Mouse (Mus musculus) left cerebral cortex, postnatal 4 days (tissue): ENCODE results near the gene Gm43552. TPM values are rescaled to one million over a fixed set of nuclear protein-coding genes. Genes with fewer than 3 reads are reported as not detected.
A peak's percentile ranks its signal among the peaks of the same experiment; 100 is the strongest.
"Not testable (repeated sequence)": the region's sequence is repeated elsewhere in the genome, so short reads cannot be mapped to it uniquely, and the experiment has no call there.

ENCODE experiments used
- DNase-seq: peaks from one replicate; pipeline ENCODE4 v3.0.0-alpha.2; 2022
- intact Hi-C: fragments of 180-260 bp; cut with DNase I; formaldehyde crosslinking; loops from one replicate; pipeline ENCODE4 v1.15.1; 2025
- total RNA-seq, 2 experiments: library from RNA; stranded (reverse); gene quantifications; 2 replicates each; pipeline ENCODE4 v1.2.3; 2021

The Gm43552 gene
- total RNA-seq, 2 experiments from 2014 or later = not detected

DNA sequence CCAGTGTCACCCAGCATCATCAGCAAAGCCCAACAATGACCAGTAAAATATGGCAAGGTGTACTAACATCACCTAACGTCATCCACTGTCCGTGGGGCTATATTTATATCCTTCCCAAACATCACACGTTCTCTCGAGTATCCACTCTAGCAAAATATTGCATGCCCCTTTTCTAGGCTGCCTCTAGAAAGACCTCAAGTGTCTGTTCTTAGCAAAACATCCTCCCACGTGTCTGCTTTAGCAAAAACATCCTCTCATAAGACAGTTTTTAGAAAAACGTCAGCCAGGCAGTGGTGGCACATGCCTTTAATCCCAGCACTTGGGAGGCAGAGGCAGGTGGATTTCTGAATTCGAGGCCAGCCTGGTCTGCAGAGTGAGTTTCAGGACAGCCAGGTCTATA is 7.6 kb upstream of the Gm43552 start:
- intact Hi-C loops = no loop called here
- DNase-seq = no peak

DNA sequence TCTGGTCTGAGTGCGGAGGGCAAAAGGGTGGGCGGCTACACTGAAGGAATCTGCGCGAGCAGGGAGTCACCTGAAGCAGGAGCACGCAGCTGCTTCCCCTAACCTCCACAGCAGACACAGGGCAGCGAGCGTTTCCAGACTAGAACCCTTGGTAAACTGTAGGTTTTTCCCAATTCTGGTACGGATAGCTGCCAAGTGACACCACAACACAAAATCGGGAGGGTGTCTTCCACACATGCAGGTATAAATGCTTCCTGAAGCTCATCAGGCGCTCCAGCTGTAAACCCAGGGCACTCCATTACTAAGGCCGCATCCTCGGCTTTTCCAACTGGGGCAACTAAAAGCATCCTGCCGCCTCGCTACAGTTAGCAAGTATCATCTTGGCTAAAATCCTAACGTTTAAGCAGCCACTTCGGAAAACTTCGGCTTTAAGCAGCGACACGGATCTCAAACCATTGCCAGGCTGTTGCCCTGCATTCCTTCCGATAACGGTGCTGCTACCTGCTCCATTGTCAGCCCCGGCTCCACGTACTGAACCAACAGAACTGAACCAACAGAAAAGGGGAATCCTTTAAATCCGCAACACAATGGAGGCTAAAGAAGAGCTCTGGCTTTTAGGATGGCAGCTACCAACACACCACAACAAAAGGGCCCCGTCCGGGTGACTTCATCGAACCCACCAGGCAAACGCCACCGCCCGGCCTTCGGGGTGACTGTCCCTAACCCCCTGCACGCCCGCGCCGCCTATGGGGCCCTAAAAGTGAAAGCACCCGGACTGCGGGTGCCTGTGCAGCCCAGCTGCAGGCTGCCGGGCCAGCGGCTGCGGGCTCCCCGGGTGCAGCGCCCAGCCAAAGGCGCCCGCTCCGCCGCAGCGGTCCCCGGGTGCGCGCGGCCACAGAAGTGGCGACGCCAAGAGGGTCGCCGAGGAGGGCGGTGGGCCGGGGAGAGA is 592 bp downstream of the Gm43552 start:
- DNase-seq = peak; percentile 67
- intact Hi-C loops = loop anchor here (5.0 kb wide), 1 partner anchor 45 kb away; the partner anchor contains the start of genes Smim14 and Ube2k

DNA sequence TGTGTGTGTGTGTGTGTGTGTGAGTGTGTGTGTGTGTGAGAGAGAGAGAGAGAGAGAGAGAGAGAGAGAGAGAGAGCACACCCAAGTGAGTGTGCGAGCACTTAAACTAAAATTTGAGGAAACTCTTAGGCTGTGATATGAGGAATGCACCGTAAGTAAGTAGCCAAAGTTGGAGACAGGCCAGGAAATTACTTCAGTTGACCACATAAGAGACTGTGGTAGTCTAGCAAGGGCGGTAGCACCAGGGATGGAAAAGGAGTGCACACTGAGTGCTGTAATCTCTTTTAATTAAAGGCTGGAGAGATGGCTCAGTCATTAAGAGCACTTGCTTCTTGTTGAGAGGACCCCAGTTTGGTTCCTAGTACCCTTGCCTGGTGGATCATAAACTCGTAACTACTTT is 2.8 kb downstream of the Gm43552 start:
- DNase-seq = no peak
- intact Hi-C loops = loop anchor here (5.0 kb wide), 1 partner anchor 47 kb away; the partner anchor contains the start of genes Smim14 and Ube2k

DNA sequence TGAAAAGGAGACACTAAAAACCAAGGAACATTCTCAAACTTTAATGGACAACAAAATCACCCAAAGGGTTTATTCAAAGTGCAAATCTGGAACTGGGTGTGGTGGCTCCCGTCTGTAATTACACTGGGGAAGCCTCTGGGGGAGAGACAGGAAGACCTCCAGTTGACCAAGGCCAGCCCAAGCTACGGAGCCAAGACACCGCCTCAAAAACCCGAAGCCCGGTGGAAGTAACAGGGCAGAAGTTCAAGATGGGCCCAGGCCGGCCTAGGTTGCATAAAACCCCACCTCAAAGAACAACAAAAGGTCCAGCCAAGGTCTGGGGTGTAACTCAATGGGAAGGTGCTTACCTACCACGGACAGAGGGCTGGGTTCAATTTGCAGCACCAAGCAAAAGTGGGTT is 3.9 kb downstream of the Gm43552 start:
- no peak for DNase-seq
- intact Hi-C loops = no loop called here

DNA sequence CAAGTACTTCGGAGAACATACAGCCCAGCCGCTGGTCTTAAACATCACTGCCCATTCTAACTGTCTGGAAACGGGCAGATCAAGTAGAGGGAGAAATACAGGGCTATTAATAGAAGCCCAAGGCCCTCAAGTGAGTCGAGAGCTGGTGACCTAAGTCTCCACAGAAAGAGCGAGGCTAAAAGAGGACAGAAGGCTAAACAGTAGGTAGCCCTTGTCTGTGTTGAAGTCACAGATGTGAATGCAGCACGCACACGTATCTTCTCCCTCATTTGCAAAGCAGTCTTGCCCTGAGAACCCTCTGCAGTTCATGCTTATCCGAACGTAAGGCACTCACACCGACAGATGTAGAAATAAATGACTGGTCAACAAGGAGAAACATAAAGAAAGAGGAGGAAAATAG is 5.3 kb downstream of the Gm43552 start:
- no peak for DNase-seq
- intact Hi-C loops = no loop called here

DNA sequence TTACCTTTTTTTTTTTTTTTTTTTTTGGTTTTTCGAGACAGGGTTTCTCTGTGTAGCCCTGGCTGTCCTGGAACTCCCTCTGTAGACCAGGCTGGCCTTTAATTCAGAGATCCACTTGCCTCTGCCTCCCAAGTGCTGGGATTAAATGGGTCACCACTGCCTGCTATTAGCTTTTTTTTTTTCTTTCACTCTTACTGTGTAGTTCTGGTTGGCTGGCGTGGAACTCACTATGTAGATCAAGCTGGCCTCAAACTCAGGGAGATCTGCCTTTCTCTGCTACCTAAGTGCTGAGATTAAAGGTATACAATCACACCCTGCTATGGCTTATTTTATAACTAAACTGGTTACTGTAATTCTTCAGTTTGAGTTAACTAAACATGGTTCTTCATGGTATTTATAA is 6.1 kb downstream of the Gm43552 start:
- no peak for DNase-seq
- intact Hi-C loops = no loop called here

DNA sequence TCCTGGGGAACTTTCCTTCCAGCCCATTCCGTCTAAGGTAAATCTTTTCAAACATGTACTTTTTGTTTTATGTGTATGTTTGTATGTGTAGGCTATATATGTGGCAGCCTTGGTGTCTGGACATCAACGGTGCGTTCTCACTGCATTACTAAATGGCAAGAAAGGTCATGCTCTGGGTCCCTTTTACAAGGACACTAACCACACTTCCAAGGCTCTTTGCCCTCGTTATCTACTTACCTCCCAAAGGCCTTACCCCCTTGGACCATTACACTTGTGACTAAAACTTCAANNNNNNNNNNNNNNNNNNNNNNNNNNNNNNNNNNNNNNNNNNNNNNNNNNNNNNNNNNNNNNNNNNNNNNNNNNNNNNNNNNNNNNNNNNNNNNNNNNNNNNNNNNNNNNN is 9.6 kb downstream of the Gm43552 start:
- DNase-seq = no peak
- intact Hi-C loops = no loop called here

DNA sequence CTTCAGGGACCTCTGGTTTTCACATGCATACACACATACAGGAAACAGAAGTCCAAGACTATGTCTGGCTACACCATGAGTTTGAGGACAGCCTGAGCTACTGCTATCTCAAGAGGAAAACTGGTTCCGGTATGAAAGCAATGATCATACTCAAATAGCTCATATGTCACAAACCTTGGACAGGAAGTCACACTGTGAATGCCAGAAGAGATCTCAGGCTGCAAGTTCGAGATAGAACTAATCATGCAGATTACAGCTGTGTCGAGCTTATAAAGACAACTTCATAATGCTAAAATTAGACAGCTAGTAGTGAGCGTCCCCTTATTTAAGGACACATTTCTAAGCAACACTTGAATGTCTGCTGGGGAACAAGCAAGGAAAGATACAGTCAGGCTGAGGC is 12.1 kb downstream of the Gm43552 start:
- DNase-seq = no peak
- intact Hi-C loops = no loop called here

DNA sequence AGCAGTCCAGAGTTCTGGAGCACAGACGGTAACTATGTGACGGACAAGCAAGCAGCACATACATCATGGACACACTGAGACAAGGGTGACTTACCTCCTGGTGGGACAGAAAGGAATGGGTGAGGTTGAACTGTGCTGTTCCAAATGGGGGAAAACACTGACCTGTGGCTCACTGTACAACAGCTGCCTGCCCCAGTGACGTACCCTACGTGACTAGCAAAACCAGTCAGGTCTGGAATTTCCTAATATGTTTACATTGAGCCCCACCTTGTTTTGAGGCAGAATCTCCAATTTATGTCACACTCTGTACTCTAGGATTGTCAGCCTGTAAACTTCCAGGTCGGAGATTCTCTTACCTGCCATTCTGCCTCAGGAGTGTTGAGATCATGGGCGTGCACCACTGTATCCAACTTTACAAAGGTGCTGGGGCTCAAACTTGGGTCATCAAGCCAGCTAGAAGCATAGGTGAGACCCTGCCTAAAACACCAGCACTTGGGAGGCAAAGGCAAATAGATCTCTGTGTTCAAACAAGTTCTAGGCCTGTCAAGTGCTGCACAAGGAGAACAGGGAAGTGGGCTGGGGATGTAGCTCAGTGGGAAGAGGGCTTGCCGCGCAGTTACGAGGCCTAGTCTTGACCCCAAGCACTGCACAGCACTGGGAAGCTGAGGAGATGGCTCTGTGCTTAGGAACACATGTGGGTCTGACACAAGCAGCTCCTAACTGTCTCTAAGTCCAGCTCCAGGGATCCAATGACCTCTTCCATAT is 12.8 kb downstream of the Gm43552 start:
- no peak for DNase-seq

DNA sequence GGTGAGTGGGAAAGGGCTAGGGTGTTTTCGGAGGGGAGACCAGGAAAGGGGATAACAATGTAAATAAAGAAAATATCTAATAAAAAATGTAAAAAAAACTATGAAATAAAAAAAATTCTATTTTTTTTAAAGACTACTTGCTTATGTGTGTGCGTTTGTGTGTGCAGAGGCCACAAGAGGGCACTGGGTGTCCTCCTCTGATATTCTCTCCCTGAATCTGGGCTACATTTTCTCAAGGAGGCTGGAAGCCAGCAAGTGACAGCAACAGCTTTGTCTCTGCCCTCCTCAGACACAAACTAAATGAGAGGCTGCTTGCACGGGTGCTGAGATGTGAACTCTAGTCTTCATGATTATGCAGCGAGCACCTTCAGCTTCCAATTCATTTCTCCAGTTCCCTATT is 14.4 kb downstream of the Gm43552 start:
- intact Hi-C loops = no loop called here

More for the DNA sequence above, 12.8 kb downstream of the Gm43552 start:
- intact Hi-C loops = no loop called here

DNA sequence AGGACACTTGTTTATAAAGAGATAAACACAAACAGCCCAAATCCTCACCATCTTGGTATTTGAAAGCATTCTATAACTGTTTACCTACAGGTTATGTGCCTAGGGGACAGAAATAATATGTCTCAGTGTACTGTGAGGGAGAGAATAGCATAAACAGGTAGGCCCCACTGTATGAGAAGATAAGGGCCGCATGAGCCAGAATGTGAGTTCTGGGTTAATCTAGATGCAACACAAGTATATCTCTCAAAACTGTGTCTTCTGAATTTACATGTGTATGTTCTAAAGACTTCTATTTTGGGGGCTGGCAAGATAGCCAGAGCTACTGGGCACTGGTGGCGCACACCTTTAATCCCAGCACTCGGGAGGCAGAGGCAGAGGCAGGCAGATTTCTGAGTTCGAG is 15.9 kb downstream of the Gm43552 start:
- intact Hi-C loops, DNase-seq: not testable (repeated sequence)

More for the DNA sequence above, 14.4 kb downstream of the Gm43552 start:
- peak; percentile 16 for DNase-seq

DNA sequence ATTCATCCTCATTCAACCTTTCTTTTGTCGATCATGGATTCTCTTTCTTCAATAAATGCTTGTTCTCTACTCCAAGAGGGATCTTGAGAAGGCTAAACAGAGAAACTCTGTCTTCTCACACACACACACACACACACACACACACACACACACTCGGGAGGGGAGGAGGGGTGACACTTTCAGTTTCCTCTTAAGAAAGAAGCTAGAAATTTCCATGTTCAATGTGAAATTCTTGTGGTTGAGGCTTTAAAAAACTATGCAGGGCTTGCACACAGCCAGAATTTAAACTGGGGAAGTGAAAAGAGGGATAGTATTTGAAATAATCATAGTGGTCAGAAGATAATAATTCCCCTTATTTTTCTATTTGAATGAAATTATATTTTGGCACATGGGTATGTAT is 16.8 kb downstream of the Gm43552 start:
- no peak for DNase-seq
- intact Hi-C loops = no loop called here

DNA sequence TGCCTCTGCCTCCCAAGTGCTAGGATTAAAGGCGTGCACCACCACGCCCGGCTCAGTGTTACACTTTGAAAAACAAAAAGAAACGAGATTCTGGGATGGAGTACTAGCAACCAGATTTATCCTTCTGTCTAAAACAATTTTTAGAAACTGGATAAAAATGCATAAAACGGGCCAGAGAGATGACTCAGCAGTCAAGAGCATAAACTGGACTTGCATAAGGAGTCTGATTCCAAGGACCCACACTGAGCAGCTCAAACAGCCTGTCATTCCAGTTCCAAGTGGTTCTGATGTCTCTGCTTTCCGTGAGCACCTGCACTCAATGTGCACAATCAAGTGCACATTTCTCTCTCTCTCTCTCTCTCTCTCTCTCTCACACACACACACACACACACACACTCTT is 22.9 kb downstream of the Gm43552 start:
- intact Hi-C loops = no loop called here
- no peak for DNase-seq

DNA sequence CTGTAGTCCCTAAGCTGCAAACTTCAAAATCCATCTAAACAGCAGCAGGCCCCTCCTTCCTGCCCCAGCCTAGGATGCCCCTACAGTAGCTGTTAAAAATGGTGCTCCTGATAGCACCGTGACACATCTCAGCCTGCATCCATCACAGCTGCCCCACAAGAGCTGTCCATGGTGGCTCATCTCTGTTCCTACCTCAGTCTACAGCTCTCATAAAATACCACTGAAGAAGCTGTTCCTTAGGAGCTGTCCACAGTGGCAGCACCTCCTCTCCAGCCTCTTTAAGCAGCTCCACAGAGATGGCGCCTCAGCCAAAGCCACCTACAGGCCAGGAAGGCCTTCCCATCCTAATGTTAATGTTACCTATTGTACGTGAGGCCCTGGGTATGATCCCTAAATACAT is 25.7 kb downstream of the Gm43552 start:
- DNase-seq = no peak
- intact Hi-C loops = no loop called here

DNA sequence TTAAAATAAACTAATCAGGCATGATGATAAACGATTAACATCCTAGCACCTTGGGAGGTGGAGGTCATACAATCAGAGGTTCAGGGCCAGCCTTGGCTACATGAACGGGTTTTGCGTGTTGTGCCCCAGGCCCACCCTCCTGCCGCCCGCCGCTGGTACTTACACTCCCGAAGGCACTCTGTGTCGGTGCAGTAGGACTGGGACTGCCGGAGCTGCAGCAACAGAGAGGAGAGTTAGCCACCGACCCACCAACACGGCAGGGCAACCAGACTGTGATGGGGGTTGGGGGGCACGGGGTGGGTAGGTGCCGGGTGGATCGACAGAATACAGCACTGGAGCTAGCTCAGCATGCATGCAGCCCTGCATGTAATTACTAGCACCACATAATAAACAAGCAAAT is 32.3 kb downstream of the Gm43552 start:
- intact Hi-C loops = no loop called here
- DNase-seq = no peak

DNA sequence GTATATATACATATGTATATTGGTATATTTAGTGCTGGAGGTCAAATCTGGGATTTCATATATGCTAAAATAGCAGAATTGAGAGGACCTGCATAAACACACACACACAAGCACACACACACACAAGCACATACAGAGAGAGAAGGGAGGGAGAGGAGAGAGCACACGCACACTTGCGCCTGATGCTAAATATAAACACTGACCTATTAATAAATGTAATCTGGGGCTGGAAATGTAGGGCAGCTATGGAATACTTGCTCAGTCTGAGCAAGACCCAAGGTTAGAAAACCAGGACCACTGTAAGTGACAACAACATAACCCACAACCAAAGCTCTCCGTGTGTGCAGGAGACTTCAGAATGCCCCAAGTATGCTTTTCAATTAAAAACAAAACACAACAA is 33.2 kb downstream of the Gm43552 start:
- DNase-seq = no peak

DNA sequence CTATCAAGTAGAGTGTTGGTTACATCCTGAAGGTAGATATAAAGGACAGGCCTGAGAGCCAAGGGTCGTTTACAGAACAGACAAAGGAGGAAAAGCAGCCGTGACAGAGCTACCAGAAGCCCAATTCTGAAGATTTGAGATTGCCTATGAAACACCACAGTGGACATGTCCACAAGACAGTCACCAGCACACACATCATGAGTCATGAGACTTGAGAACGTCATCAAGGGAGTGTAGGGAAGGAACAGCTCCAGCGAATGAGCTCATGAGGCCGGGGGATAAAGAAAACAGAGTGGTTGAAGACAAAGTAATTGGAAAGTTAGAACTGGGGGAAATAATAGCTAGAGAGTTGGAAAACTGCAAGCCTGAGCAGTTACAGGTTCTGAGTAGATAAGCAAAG is 34.8 kb downstream of the Gm43552 start:
- DNase-seq = no peak
- intact Hi-C loops = no loop called here

More for the DNA sequence above, 33.2 kb downstream of the Gm43552 start:
- intact Hi-C loops = no loop called here

DNA sequence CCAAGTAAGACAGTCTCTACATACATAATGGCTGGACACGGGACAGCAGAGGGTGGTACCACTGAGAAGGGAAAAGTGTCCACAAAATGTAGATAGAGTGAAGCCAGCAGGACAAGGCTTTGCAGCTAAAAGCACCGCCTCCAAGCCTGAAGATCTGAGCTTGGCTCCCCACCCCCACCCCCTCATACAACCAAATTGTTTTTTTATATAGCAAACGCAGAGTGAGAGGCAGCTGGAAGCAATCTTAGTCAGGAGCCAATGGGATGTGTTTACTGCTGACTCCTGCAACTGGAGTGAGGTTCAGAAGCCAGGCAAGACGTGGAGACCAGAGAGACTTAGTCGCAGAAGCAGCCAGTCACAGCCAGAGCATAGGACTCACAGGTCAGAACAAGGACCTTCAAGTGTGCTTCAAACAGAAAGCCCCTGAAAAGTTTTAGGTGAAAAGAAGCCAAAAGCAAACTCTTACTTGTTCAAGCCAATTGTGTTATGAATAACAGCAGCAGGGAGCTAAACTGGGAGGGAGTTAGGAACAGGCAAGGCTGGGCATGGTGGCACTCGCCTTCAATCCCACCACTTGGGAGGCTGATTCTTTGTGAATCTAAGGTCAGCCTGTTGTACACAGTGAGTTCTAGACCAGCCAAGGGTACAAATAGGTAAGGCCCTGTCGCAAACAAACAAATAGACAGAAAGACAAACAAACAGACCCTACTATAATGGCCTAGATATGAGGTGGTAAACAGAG is 35.4 kb downstream of the Gm43552 start:
- DNase-seq = no peak

DNA sequence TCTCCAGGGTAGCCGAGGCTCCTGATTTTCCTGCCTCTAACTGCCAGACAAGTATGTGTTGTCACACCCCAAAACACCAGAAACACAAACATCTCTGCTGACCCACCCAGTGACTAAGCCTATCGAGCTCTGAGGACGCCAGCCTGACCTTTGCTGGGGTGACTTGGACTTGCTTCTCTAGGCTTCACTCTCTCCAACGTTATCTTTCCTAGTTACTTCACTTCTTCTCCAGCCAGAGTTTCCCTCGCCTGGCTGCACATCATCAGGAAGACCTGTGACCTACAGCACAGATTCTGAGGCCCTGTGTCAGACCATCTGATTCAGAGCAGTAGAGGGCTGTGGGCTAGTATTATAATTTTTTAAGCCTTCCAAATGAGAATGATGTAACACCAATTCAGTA is 37.9 kb downstream of the Gm43552 start:
- intact Hi-C loops = no loop called here
- no peak for DNase-seq

More for the DNA sequence above, 35.4 kb downstream of the Gm43552 start:
- intact Hi-C loops = no loop called here

DNA sequence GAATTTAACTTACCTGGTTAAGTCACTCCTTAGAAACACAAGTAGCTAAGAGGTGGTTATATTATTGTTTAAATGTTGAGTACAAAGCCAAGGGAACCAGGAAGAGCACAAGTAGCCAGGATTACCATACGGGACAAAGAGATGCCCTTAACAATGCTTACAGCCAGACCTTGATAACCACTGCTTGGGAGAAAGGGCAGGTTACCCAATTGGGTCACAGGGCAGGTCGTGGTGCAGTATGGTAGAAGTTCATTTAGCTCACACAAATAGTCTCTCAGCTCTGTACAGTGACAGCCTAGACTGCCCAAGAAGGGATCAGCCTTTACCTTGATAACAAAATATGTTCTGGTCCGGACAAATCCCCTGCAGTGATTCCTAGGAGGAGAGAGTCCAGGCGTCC is 43.7 kb downstream of the Gm43552 start:
- no peak for DNase-seq
- intact Hi-C loops = no loop called here

DNA sequence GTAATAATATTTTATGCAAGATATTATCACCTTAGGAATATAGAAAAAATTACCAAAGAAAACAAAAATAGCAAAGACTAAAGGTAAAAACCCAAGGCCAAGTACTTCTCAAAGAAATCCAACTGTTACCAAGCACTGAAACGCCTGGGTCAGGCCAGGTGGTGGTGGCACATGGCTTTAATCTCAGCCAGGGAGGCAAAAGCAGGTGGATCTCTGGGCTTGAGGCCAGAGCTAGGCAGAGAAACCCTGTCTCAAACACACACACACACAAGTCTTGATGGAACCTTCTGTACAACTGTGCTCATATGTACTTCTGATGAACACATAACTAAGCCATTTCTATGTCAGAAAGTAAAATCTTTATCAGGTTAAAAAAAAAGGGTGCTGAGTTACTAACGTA is 44.8 kb downstream of the Gm43552 start:
- peak; percentile 30 for DNase-seq
- intact Hi-C loops = no loop called here
